Mouse (Mus musculus) kidney, embryonic 14.5 days (tissue): Measurements from ENCODE around the gene Ctdspl. TPM values are rescaled to one million over a fixed set of nuclear protein-coding genes. Genes with fewer than 3 reads are reported as not detected.

Experiments used
- ATAC-seq: fragments of 200-750 bp; cut with Nextera tagmentation; 2 replicates; pipeline ENCODE4 v1.8.0; 2017; ENCODE audit warnings: moderate number of reproducible peaks, mild to moderate bottlenecking, moderate TSS enrichment, moderate library complexity; ENCODE audit not compliant: low FRiP score, low TSS enrichment
- H3K27ac ChIP-seq: fragments of 300-500 bp; sonication (generic); 2 replicates; pipeline ENCODE4 v1.5.1; 2014; ENCODE audit warnings: low read depth, mild to moderate bottlenecking, low read length, moderate library complexity, mixed read lengths
- H3K27me3 ChIP-seq: fragments of 300-500 bp; sonication (generic); 2 replicates; pipeline ENCODE4 v1.6.1; 2014; ENCODE audit warnings: mild to moderate bottlenecking, low read length; ENCODE audit not compliant: control insufficient read depth, insufficient read depth
- H3K36me3 ChIP-seq: fragments of 300-500 bp; sonication (generic); 2 replicates; pipeline ENCODE4 v1.6.1; 2014; ENCODE audit warnings: low read length, mixed read lengths; ENCODE audit not compliant: control insufficient read depth, insufficient read depth
- H3K4me1 ChIP-seq: fragments of 300-500 bp; sonication (generic); 2 replicates; pipeline ENCODE4 v1.6.1; 2014; ENCODE audit warnings: low read length, mixed read lengths; ENCODE audit not compliant: control insufficient read depth, insufficient read depth
- H3K4me2 ChIP-seq: fragments of 300-500 bp; sonication (generic); replicated peaks from 2 replicates; pipeline ENCODE4 v1.6.1; 2014; ENCODE audit warnings: low read depth, mild to moderate bottlenecking, low read length
- H3K4me3 ChIP-seq: fragments of 300-500 bp; sonication (generic); 2 replicates; pipeline ENCODE4 v1.5.1; 2014; ENCODE audit warnings: mild to moderate bottlenecking, low read length
- H3K9ac ChIP-seq: fragments of 300-500 bp; sonication (generic); 2 replicates; pipeline ENCODE4 v1.6.1; 2014; ENCODE audit warnings: low read depth, mild to moderate bottlenecking, low read length, moderate library complexity
- H3K9me3 ChIP-seq: fragments of 300-500 bp; sonication (generic); 2 replicates; pipeline ENCODE4 v1.6.1; 2016; ENCODE audit warnings: low read length; ENCODE audit not compliant: control insufficient read depth
- WGBS: fragments of 180-500 bp; shearing (Covaris S2); extraction: QIAGEN DNeasy Blood & Tissue Kit; methylation state at CpG from one replicate; pipeline ENCODE4 v1.1.7; 2014; 5-methylcytosine and 5-hydroxymethylcytosine counted together
- polyA plus RNA-seq: library from polyadenylated mRNA; unstranded; fragments of >200 nt; fragmentation: Nextera tagmentation; extraction: Ambion mirVana; gene quantifications from 2 replicates; pipeline ENCODE4 v1.2.1, GENCODE M21; 2014

The Ctdspl gene
- polyA plus RNA-seq, 1 experiment from 2014 or later, result 31.2 TPM

GRCm38 (mm10) chr9:119083966-119084365 lies 157.7 kb downstream of the Ctdspl start:
- Histone ChIP-seq H3K9me3 (no peaks in the 10 kb centered on the region), H3K4me1 (peaks cover 21% of the 10 kb centered on the region), H3K9ac (no peak overlapping the region), H3K27ac (no peak overlapping the region), H3K4me3 (no peak overlapping the region), H3K36me3 (no peaks in the 10 kb centered on the region), H3K4me2 (no peak overlapping the region), H3K27me3 (no peaks in the 10 kb centered on the region)
- ATAC-seq, result no peak
- WGBS, result 77% methylated on average over 10 of the region's 10 CpGs

- Histone ChIP-seq H3K9ac (no peak overlapping the region), H3K27ac (no peak overlapping the region), H3K9me3 (no peaks in the 10 kb centered on the region), H3K4me1 (peaks cover 24% of the 10 kb centered on the region), H3K4me2 (no peak overlapping the region), H3K4me3 (no peak overlapping the region), H3K36me3 (no peaks in the 10 kb centered on the region), H3K27me3 (peaks cover under 1% of the 10 kb centered on the region; the same call in 1 of the 2 replicates)
- 8% methylated on average over 1 of the region's 1 CpGs for WGBS
- ATAC-seq, result no peak
These were observed 160.2 kb downstream of the Ctdspl start for GRCm38 (mm10) chr9:119086451-119086850.

- Histone ChIP-seq H3K4me2 (peak overlapping the region; percentile 55; the same call in 1 of the 2 replicates), H3K9me3 (no peaks in the 10 kb centered on the region), H3K4me3 (no peak overlapping the region), H3K36me3 (no peaks in the 10 kb centered on the region), H3K27ac (no peak overlapping the region), H3K27me3 (peaks cover 4% of the 10 kb centered on the region; the same call in 1 of the 2 replicates), H3K4me1 (peaks cover 27% of the 10 kb centered on the region), H3K9ac (no peak overlapping the region)
- no peak for ATAC-seq
- WGBS, result 82% methylated on average over 5 of the region's 5 CpGs
These were observed 161.1 kb downstream of the Ctdspl start for GRCm38 (mm10) chr9:119087309-119087708.

GRCm38 (mm10) chr9:119088148-119088801 lies 162.0 kb downstream of the Ctdspl start:
- peak; percentile 86 for ATAC-seq
- Histone ChIP-seq H3K4me3 (peak overlapping the region; percentile 43), H3K36me3 (no peaks in the 10 kb centered on the region), H3K27ac (peak overlapping the region; percentile 76), H3K9ac (0 out of 2 replicates have a peak overlapping the region, but pooled peaks have one; percentile 25), H3K9me3 (no peaks in the 10 kb centered on the region), H3K4me2 (peak overlapping the region; percentile 55), H3K4me1 (peaks cover 26% of the 10 kb centered on the region), H3K27me3 (peaks cover 4% of the 10 kb centered on the region; the same call in 1 of the 2 replicates)
- under 1% methylated on average over 24 of the region's 24 CpGs for WGBS

GRCm38 (mm10) chr9:119089437-119089836 lies 163.2 kb downstream of the Ctdspl start:
- 69% methylated on average over 7 of the region's 7 CpGs for WGBS
- Histone ChIP-seq H3K4me1 (peaks cover 26% of the 10 kb centered on the region), H3K4me3 (no peak overlapping the region), H3K36me3 (no peaks in the 10 kb centered on the region), H3K27ac (no peak overlapping the region), H3K9ac (no peak overlapping the region), H3K4me2 (no peak overlapping the region), H3K9me3 (no peaks in the 10 kb centered on the region), H3K27me3 (peaks cover 4% of the 10 kb centered on the region; the same call in 1 of the 2 replicates)
- ATAC-seq, result no peak

GRCm38 (mm10) chr9:119090462-119090861 lies 164.2 kb downstream of the Ctdspl start:
- WGBS, result 96% methylated on average over 5 of the region's 5 CpGs
- Histone ChIP-seq H3K27me3 (peaks cover 4% of the 10 kb centered on the region; the same call in 1 of the 2 replicates), H3K36me3 (no peaks in the 10 kb centered on the region), H3K4me3 (no peak overlapping the region), H3K4me2 (no peak overlapping the region), H3K9ac (no peak overlapping the region), H3K9me3 (no peaks in the 10 kb centered on the region), H3K27ac (no peak overlapping the region), H3K4me1 (peaks cover 20% of the 10 kb centered on the region)
- ATAC-seq, result no peak

GRCm38 (mm10) chr9:119091581-119092310 lies 165.5 kb downstream of the Ctdspl start:
- H3K27me3 ChIP-seq, result peaks cover 4% of the 10 kb centered on the region; the same call in 1 of the 2 replicates
- H3K4me3 ChIP-seq, result no peak overlapping the region
- no peak for ATAC-seq
- peaks cover 20% of the 10 kb centered on the region for H3K4me1 ChIP-seq
- no peak overlapping the region for H3K27ac ChIP-seq
- WGBS, result 57% methylated on average over 12 of the region's 12 CpGs
- H3K9ac ChIP-seq, result no peak overlapping the region
- peak overlapping the region; percentile 80 for H3K4me2 ChIP-seq
- H3K36me3 ChIP-seq, result no peaks in the 10 kb centered on the region
- no peaks in the 10 kb centered on the region for H3K9me3 ChIP-seq

- H3K36me3 ChIP-seq, result no peaks in the 10 kb centered on the region
These were observed 166.5 kb downstream of the Ctdspl start for GRCm38 (mm10) chr9:119092473-119093418.

More at GRCm38 (mm10) chr9:119092473-119093418, 166.5 kb downstream of the Ctdspl start:
- no peak overlapping the region for H3K27ac ChIP-seq
- H3K9ac ChIP-seq, result peak overlapping the region; percentile 46
- H3K4me3 ChIP-seq, result peak overlapping the region; percentile 53
- 3% methylated on average over 45 of the region's 45 CpGs for WGBS
- peaks cover 4% of the 10 kb centered on the region; the same call in 1 of the 2 replicates for H3K27me3 ChIP-seq
- ATAC-seq, result no peak
- H3K9me3 ChIP-seq, result no peaks in the 10 kb centered on the region
- peaks cover 15% of the 10 kb centered on the region for H3K4me1 ChIP-seq
- peak overlapping the region; percentile 80 for H3K4me2 ChIP-seq
